In the genomic region with DNA sequence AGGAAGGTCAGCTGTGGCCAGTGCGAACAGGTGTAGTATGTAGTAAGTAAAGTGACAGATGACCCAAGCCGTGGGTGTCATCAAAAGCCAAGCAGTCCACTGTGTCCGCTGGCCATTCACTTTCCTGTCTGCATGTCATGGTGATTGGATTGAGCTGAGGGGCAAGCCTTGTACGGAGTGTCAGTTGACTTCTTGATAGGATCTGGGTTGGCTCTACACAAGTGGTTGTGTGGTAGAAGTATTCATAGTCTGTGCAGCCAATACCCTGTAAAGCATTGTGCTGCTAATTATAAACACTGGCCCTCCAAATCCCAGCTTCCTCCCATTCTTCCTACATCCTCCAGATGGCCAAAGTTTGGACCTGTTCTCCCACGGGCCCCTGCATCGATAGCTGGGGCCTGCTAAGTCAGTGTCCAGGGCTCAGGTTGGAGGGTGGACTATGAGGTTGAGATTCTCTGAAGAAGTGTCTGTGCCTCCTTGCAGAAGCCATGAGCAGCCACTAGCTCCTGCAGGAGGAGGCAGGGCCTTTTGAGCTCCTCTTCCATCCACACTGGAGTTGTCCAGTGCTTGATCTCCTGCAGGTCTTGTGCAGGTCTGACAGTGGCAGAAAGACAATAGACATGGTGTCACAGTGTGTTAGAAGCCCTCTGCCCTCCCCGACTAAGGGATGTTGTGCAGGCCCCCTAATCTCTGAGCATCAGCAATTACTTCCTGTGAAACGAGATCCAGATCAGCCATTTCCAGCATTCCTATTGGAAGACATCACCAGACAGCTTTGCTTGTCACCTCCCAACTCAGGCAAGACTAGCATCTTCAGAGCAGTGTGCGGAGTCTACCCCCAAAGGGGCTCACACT, we compare ENCODE assay signal across 10 mouse cellular contexts.
DNase-seq lines count a peak whose midpoint lies in the region; ATAC-seq and TF ChIP-seq lines count a peak whose summit lies in the region.
"Had no signal": no experiment of that assay in that cellular context is flagged by ENCODE, and none has a peak within 500 bp of the region (broad histone marks: within the 10 kb centered on the region; RNA-seq: fewer than 3 reads in every experiment).

No protein-coding gene starts in this region.

- peak overlapping the region; percentile 4; the same call in 1 of the 2 replicates for H3K27ac ChIP-seq in left cerebral cortex, adult 2 months
- peak overlapping the region; percentile 77 for H3K27ac ChIP-seq in heart, embryonic 15.5 days
- 0 out of 2 replicates have a peak overlapping the region, but pooled peaks have one; percentile 18 for H3K27ac ChIP-seq in stomach, embryonic 15.5 days
- H3K27ac ChIP-seq: liver, embryonic 15.5 days had no signal

- TF ChIP-seq CTCF in left cerebral cortex, adult 2 months (IDR thresholded peaks at IDR 0.05), result no peak

- ATAC-seq in heart, embryonic 15.5 days (replicated peaks; ENCODE audit: insufficient number of reproducible peaks, insufficient read depth, low FRiP score, low read depth), result peak; percentile 17; the same call in 1 of the 2 replicates
- ATAC-seq in stomach, embryonic 15.5 days (ENCODE audit: insufficient read depth, low FRiP score, low read depth), result peak; percentile 24; the same call in 1 of the 2 replicates
- no peak for ATAC-seq in megakaryocyte, adult 5-6 weeks (ENCODE audit: poor library complexity, severe bottlenecking)

- peaks cover 11% of the 10 kb centered on the region; the same call in 1 of the 2 replicates for H3K4me1 ChIP-seq in heart, embryonic 15.5 days (replicated peaks)
- H3K4me1 ChIP-seq in stomach, embryonic 15.5 days, result 0 out of 2 replicates have a peak, but pooled peaks cover 4% of the 10 kb centered on the region
- H3K4me1 ChIP-seq: liver, embryonic 15.5 days had no signal

- 54% methylated on average over 9 of the region's 9 CpGs for WGBS in heart, embryonic 15.5 days
- 62% methylated on average over 9 of the region's 9 CpGs for WGBS in stomach, embryonic 15.5 days

- DNase-seq in left cerebral cortex, adult 2 months (ENCODE audit: extremely low spot score in 1 of 2, low spot score in 2 of 2), result no peak
- DNase-seq in left cerebral cortex, adult 18-20 months (ENCODE audit: low spot score in 2 of 2), result no peak
- DNase-seq in kidney, postnatal 25 days, result peak; percentile 16 to 57
- no peak for DNase-seq in ovary, postnatal 36 days (ENCODE audit: low spot score)
- no peak for DNase-seq in yolk sac, embryonic 10.5 days (ENCODE audit: low spot score)

- no peaks in the 10 kb centered on the region for H3K27me3 ChIP-seq in heart, embryonic 15.5 days
- H3K27me3 ChIP-seq in stomach, embryonic 15.5 days (replicated peaks), result no peaks in the 10 kb centered on the region
- H3K27me3 ChIP-seq: liver, embryonic 15.5 days had no signal

- H3K9me3 ChIP-seq in heart, embryonic 15.5 days (replicated peaks), result no peaks in the 10 kb centered on the region
- H3K9me3 ChIP-seq in stomach, embryonic 15.5 days, result no peaks in the 10 kb centered on the region
- H3K9me3 ChIP-seq: liver, embryonic 15.5 days had no signal

- H3K4me3 ChIP-seq in left cerebral cortex, adult 2 months, result no peak overlapping the region
- H3K4me3 ChIP-seq in heart, embryonic 15.5 days, result no peak overlapping the region
- no peak overlapping the region for H3K4me3 ChIP-seq in stomach, embryonic 15.5 days (replicated peaks)
- H3K4me3 ChIP-seq: liver, embryonic 15.5 days had no signal

- no peak overlapping the region for H3K9ac ChIP-seq in heart, embryonic 15.5 days
- no peak overlapping the region for H3K9ac ChIP-seq in stomach, embryonic 15.5 days
- H3K9ac ChIP-seq: liver, embryonic 15.5 days had no signal

- H3K36me3 ChIP-seq in heart, embryonic 15.5 days, result no peaks in the 10 kb centered on the region
- no peaks in the 10 kb centered on the region for H3K36me3 ChIP-seq in stomach, embryonic 15.5 days
- H3K36me3 ChIP-seq: G1E; liver, embryonic 15.5 days had no signal

- no peak overlapping the region for H3K4me2 ChIP-seq in heart, embryonic 15.5 days
- no peak overlapping the region for H3K4me2 ChIP-seq in stomach, embryonic 15.5 days
- H3K4me2 ChIP-seq: liver, embryonic 15.5 days had no signal

- intact Hi-C loops in left cerebral cortex, adult 2 months (cut with DNase I), result loop anchor here (5.0 kb wide), 1 partner anchor 53 kb away; no protein-coding TSS in a partner anchor

Comparison
In these comparisons a context has a peak if more than half of its experiments do, and no peak if none do; other contexts are left out.
1. DNase-seq: peak in kidney, postnatal 25 days (2 of 2); none in left cerebral cortex, adult 2 months (0 of 2), left cerebral cortex, adult 18-20 months (0 of 2), ovary, postnatal 36 days (single experiment) and yolk sac, embryonic 10.5 days (single experiment).
2. H3K27ac ChIP-seq: peak in every context shown above with its lines; median percentile 77 in heart, embryonic 15.5 days; 18 in stomach, embryonic 15.5 days; 4 in left cerebral cortex, adult 2 months.